Mouse (Mus musculus) liver, embryonic 14.5 days (tissue): ENCODE measurements around the gene P2rx1.

Experiments
- CTCF ChIP-seq: IDR thresholded peaks from 2 replicates; pipeline ENCODE4 v1.5.1; 2016; ENCODE audit warnings: antibody characterized with exemption, low read depth, control low read depth
- EP300 ChIP-seq: IDR thresholded peaks from 2 replicates; pipeline ENCODE4 v1.6.1; 2016; ENCODE audit warnings: antibody characterized with exemption, low read depth

DNA sequence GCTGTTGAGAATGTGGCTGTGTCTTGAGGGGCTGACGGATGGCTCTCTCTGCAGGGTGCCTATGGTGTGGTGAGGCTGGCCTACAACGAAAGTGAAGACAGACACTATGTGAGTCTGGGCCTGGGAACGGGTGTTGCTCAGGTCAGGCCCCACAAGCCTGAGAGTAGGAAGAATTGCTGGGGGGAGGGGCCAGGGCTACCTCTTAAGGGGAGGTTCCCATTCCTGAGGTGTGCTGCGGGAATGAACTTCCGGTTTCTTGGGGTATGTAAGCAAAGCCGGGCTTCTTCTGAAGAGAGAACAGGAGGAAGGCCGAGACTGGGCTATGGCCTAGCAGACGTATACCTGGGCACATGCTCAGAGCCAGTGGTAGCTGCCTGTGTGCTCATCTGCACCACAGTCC is 28.1 kb downstream of the P2rx1 start:
- TF ChIP-seq EP300 (no peak), CTCF (no peak)
